Mouse (Mus musculus): ENCODE measurements around the gene Sec31b.

- no peak for TF ChIP-seq EP300 (IDR thresholded peaks at IDR 0.05; ENCODE audit: low read depth)
- no peak for TF ChIP-seq CTCF (IDR thresholded peaks at IDR 0.05; ENCODE audit: low read depth)
These were observed 49.2 kb downstream of the Sec31b start for GRCm38 (mm10) chr19:44496511-44496910.
